Mouse (Mus musculus) skeletal muscle tissue, adult 2 months (tissue): ENCODE measurements around the gene Endou.
"Not testable (repeated sequence)": the region's sequence is repeated elsewhere in the genome, so short reads cannot be mapped to it uniquely, and the experiment has no call there.

Experiments
- DNase-seq: peaks from one replicate; pipeline ENCODE4 v3.0.0-alpha.2; 2012; ENCODE audit warnings: low read depth, low spot score

Gene Endou

DNA sequence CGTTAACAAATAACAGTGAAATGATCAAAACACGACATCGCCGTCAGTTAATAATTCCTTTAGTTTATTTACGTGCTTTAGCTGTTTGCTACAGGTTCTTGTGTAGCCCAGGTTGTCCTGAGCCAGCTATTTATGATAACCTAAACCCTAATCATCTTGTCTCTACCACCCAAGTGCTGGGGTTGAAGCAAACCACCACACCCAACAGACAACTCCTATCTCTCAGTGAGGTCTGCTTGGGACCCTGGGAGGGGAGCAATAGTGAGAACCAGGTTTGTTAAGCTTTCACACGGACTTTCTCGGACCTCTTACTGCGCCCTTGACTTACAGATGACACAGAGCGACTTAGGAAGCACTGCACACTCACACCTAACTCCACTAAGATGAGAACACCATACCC lies 47.0 kb downstream of the Endou start:
- no peak for DNase-seq

GRCm38 (mm10) chr15:97682053-97682452 lies 49.1 kb downstream of the Endou start:
- DNase-seq, result no peak

GRCm38 (mm10) chr15:97679991-97680681 lies 51.0 kb downstream of the Endou start:
- peak; percentile 76 for DNase-seq

- no peak for DNase-seq
Observed at GRCm38 (mm10) chr15:97677341-97677740, 53.8 kb downstream of the Endou start.

GRCm38 (mm10) chr15:97675927-97676326 lies 55.2 kb downstream of the Endou start:
- DNase-seq, result no peak

GRCm38 (mm10) chr15:97674423-97674822 lies 56.7 kb downstream of the Endou start:
- no peak for DNase-seq

GRCm38 (mm10) chr15:97673256-97674000 lies 57.7 kb downstream of the Endou start:
- no peak for DNase-seq

DNA sequence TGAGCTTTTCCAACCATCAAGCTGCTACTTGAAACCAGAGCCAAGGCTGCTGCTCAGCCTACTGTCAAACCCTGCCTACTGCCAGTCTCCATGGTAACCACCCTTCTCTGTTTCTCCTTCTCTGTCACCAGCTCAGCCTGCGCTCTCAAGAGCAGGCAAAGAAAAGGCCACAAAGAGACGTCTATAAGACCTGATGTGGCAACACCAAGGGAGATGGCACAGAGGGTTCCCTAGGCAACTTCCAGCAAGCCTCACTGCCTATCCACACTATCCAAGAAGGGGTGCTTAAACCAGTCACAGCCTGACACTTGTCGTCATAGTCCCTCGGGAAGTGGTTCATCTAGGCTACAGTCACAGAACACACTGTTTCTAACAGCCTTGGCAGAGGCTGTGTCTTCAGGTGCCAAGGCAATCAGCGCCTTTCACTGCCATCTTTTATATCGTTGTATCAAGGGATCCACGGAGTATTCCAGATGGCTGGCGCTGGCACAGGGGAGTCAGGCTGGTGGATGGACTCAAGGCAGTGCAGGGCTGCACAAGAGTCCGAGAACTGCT lies 58.9 kb downstream of the Endou start:
- DNase-seq, result no peak

- no peak for DNase-seq
Observed at GRCm38 (mm10) chr15:97670554-97670953, 60.6 kb downstream of the Endou start.

GRCm38 (mm10) chr15:97668158-97668877 lies 62.8 kb downstream of the Endou start:
- not testable (repeated sequence) for DNase-seq

- DNase-seq, result peak; percentile 46
Observed at GRCm38 (mm10) chr15:97667437-97667836, 63.7 kb downstream of the Endou start.

- no peak for DNase-seq
Observed at GRCm38 (mm10) chr15:97666457-97666770, 64.7 kb downstream of the Endou start.

DNA sequence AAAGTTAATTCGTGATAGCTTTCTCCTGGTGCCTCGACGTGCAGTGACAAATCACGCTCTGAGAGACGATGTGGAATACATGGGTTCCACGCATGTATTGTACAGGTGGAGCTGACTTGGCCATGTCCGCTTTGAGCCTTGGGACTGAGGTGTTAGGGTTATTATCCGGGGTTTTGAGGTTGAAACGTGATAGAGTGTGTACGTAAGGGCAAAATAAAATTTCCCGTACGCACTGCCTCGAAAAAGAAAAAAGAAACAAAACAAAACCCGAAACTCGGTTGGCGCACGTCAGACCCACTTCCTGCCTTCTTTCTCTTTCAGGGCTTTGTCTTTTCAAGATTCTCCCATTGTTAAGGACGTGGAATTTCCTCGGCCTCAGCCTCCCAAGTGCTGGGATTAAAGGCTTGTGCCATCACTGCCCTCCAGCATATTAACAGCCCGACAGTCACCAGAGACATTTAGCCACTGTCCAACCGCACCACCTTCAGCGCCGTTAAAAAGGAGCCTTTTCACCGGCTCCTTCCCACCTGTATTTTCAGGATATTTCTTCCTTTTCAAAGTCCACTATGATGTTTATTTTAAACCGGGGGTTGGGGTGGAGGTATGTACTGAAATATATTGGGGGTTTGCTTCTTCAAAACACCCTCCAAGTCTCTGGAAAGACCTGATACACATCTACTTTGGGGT lies 65.2 kb downstream of the Endou start:
- DNase-seq, result no peak

GRCm38 (mm10) chr15:97664981-97665668 lies 66.0 kb downstream of the Endou start:
- no peak for DNase-seq

GRCm38 (mm10) chr15:97663750-97664406 lies 67.3 kb downstream of the Endou start:
- DNase-seq, result peak; percentile 64
